Mouse (Mus musculus): Measurements from ENCODE around the gene Sox1. TPM values are rescaled to one million over a fixed set of nuclear protein-coding genes. Genes with fewer than 3 reads are reported as not detected.

The Sox1 gene
- total RNA-seq, 2 experiments from 2014 or later = 11.6 to 12.1 TPM

Small RNAs within 50 kb of the gene (microRNA-seq; reads per million reads assigned to microRNA genes)
- 0 reads per million in 2 experiments for gene Gm25239

Other genes with a start within 250 kb of the Sox1 start
- under 1 TPM in 1 of 2 experiments, not detected in 1; 0.25 TPM for gene A230072I06Rik, start 116.5 kb upstream of the Sox1 start, total RNA-seq (2021)
- not detected for gene Spaca7, start 177.7 kb downstream of the Sox1 start, total RNA-seq (2021)

All from layer of hippocampus, postnatal 10 days (tissue).